Mouse (Mus musculus): ENCODE results near the gene Nsl1. TPM values are rescaled to one million over a fixed set of nuclear protein-coding genes. Genes with fewer than 3 reads are reported as not detected.
A peak's percentile ranks its signal among the peaks of the same experiment; 100 is the strongest.

Nsl1 gene
- total RNA-seq, 2 experiments from 2014 or later: 0.66 to 1.1 TPM

DNA sequence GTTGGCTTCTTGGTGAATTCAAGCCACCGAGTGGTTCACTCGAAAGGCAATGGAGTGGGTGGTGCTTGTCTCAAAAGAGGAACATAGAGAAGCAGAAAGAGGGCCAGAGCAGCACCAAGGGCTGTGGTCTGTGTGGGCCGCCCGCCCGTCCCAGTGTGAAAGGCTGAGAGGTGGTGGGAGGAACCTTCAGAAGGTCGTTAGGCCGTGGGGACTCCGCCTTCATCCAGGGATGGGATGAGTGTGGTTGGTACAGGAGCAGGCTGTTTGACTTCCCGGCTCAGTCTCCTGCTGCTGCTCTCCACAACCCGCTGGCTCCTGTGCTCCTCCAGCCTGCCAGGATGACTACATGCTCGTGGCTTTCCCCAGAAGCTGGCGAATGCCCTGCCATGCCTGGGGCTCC, 22.8 kb downstream of the Nsl1 start:
- no peak for DNase-seq
- intact Hi-C loops (cut with DNase I; ENCODE audit: low total_unique reads): loop anchor here (10.0 kb wide), 1 partner anchor 199 kb away; no protein-coding TSS in a partner anchor

DNA sequence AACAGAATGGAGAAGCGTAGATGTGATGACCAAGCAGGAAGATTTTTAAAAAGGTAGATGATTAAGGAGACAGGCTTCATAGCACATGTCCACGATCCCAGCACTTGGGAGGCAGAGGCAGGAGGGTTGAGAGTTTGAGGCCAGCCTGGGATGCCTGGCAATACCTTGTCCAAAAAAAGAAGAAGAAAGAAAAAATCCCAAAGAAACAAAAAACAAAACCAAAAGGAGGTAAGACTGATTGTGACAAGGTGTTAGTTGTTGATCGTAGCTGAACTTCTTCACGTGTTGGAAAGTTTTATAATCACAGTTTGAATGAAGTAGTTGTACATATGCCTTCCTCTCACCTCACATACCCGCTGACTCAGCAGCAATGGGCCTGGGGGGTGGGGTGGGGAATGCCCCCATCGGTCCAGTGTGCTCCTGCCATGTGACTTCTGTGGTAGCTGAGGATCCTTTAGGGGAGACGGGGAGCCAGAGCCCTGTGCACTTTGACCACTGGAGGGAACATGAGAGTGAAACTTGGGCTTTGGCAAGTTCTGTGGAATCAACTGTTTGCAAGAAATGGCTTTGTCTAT, 23.6 kb downstream of the Nsl1 start:
- no peak for DNase-seq
- intact Hi-C loops (cut with DNase I; ENCODE audit: low total_unique reads): loop anchor here (10.0 kb wide), 1 partner anchor 198 kb away; no protein-coding TSS in a partner anchor

DNA sequence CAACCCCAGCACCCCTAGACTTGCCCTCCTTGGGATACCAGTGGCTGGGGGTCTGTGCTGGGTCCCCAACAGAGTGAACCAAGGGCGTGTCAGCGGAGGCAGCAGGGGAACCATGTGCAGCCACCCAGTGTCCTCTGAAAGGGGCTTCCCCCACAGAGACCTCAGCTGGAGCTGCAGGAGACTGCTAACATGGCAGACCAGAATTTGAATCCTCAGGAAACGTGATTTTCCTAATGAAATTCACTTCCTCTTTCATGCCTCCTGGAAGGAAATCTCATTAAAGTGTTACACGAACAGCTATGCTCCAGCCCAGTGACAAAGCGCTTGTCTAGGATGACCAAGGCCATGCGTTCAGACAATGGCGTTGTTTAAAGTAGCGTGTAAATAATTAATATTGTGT, 24.1 kb downstream of the Nsl1 start:
- intact Hi-C loops (cut with DNase I; ENCODE audit: low total_unique reads): loop anchor here (10.0 kb wide), 1 partner anchor 198 kb away; no protein-coding TSS in a partner anchor
- no peak for DNase-seq

DNA sequence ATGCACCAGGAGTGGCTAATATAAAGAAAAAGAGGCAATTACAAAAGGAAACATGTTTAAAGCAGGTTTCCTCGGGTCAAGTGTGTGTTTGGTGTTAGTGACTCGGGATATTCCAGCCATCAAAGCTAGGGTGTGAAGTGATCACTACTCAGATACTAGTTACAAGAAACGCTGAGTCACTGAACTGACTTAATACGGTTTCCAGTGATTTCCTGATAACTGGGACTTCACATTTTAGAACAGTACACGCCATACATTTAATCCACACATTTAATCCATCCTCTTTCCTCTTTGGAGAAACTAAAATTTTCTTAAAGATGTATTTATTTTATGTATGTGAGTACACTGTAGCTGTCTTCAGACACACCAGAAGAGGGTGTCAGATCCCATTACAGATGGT, 25.1 kb downstream of the Nsl1 start:
- intact Hi-C loops (cut with DNase I; ENCODE audit: low total_unique reads): loop anchor here (10.0 kb wide), 1 partner anchor 197 kb away; no protein-coding TSS in a partner anchor
- no peak for DNase-seq

DNA sequence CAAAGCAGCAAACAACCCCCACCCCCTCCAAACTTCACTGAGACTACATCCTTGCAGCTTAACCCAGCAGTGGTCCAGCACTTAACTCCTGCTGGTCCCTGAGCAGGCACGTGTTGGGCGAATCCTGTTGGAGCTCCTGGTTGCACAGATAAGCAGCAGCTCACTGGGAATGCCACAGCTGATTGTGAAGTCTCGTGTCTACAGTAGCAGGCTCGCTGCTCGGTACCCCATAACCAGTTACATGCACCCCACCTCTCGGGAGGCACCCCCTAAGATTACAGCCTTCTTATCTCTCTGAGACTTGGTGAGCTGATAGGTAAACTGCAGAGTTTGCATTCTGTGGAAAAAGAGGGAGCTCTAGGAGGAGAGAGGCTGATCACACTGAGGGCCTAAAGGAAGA, 26.5 kb downstream of the Nsl1 start:
- DNase-seq: no peak
- intact Hi-C loops (cut with DNase I; ENCODE audit: low total_unique reads): loop anchor here (10.0 kb wide), 1 partner anchor 195 kb away; no protein-coding TSS in a partner anchor

DNA sequence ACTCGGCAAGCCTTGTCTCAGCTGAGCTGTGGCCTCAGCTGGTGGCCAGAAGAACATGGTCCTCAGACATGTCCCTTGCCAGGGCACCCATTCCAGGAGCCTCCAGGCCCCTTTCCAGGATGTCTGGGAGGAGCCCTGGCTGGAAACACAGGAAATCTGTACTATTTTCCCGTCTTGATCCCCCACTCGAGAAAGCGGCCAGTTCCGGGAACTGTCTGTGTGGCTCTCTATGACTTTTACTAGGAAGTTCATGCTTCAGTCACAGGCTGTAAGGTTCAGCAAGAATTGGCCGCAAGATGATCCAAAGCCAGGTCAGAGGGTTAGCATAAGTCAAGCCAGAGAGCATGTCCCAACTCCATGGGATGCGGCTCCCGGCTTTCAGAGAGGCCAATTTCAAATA, 29.2 kb downstream of the Nsl1 start:
- intact Hi-C loops (cut with DNase I; ENCODE audit: low total_unique reads): no loop called here
- no peak for DNase-seq

DNA sequence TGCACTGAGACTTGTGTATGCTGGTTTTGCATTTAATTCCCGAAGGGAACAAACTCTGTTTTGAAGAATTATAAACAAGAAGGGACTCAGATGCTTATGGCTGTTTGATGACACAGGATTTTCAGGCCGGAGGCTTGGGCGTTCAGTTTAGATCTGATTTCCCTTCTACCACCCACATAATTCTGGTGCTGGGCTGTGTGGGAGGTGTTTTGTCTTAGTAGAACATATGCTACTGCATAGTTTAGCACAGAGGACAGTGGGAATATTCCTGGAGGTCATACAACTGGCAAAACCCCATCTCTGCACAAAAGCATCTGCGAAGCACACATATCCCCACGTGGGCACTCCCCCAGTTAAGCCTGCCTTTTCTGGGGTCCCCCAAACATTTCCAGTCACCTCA, 30.8 kb downstream of the Nsl1 start:
- intact Hi-C loops (cut with DNase I; ENCODE audit: low total_unique reads): no loop called here
- DNase-seq: no peak

DNA sequence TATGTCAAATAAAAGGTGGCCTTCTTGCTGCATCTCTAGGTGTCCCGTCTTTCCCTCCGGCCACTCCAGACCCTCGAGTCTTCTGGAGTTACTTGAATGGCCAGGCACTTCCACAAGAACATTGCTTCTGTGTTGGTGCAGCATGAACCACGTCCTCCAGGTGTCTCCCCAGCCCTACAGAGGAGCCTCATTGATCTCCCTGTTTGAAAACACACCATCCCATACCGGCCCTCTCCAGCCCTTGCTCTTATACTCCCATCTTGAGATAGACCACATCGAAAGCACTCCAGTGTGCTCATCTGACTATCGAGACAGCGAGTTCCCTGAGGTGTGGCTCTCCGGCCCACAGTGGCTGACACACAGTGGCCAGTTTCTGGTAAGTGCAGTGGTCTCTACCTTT, 32.2 kb downstream of the Nsl1 start:
- no peak for DNase-seq
- intact Hi-C loops (cut with DNase I; ENCODE audit: low total_unique reads): no loop called here

DNA sequence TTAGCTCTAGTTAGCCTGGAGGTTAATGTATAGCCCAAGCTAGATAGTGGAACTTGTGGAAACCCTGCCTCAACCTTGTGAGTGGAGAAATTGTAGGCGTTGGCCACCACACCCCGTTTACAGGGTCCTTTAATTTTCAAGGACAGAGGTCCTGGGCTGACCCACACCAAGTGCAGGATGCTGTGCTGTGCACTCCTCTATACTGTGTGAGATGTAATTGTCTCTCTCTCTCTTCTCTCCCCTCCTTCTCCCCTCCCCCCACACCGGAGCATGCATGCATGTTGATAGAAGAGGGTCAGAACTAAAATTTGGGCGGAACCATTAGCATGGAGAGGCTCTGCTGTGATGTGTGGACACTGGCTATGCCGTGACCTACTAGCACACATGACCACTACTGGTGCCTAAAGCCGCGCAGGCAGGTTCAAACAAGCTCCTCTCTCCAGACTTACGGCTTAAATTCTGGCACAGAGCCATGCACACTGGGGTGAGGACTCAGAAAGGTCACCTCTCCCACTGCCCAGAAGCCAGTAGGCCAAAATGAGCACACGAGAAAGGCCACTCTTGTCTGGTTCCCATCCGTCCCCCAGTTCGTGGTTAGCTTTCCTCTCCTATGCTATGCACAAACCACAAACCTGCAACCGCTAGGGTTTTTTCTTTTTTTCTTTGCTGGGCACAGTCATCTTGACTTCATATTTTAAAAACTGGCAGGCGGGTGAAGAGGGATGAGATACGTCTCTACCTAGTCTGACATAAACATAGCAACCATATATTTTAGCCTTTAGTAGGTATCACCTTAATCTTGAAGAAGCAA, 34.3 kb downstream of the Nsl1 start:
- intact Hi-C loops (cut with DNase I; ENCODE audit: low total_unique reads): no loop called here
- DNase-seq: no peak

DNA sequence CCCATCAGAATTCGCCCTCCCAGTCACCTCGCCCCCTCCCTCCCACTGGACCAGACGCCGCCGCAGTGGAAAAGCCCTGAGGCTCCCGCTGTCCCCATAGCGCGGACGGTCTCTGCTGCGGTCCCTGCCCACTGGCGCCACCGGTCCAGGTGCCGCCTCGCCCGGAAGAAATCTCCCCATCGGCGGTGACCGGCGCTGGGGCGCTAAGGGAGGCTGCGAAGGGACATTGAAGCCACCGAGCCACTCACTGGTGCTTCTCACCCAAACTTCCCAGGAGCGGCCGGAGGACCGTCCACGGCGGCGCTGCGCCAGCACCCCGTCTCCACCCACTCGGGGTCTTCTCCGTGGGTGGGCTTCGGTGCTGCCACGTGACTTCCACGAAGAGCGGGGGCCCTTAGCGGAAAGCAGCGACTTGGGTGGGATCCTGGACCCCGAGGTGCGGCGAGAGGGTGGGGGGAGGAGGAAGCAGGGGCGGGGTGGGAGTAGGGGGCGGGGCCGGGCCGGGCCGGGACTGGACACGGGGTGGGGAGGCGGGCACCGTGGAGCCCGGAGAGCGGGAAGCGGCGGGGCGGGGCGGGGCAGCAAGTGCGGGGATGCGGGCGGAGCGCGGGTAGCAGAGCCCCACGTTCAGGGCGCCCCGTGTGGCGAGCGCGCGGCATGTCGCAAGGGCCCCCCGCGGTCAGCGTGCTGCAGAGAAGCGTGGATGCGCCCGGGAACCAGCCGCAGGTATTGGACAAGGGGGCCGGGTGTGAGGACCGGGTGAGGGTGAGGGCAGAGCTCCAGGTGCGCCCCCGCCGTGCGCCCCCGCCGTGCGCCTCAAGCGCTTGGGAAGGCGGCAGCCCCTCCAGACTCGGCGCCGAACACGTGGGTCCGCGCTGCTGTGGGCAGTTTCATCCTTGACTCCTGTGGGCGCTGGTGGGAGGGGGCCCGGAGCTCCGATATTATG, 35.3 kb downstream of the Nsl1 start, which contains the start of gene Batf3:
Gene Batf3 (plus strand): TSS at position 46 of the 946 bp plus-strand sequence.
- intact Hi-C loops (cut with DNase I; ENCODE audit: low total_unique reads): no loop called here
- peak; percentile 64 for DNase-seq

DNA sequence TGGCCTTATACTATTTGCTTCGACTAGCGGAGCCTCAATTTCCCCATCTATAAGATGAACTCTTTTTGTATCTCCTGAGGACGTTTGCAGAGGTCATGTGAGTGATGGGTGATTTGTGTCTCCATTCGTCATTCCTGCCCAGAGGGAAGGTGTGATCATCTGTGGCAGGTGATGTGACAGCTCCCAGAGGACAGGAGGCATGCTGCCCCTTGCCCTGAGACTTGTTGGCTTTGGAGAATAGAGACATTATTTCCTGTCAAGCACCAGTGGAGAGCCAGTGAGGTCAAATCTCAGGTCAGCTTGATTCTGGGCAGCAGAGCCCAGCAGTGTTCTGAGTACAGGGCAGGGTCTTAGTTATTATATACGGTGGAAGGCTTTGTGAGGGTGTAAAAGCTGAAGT, 36.3 kb downstream of the Nsl1 start:
- no peak for DNase-seq
- intact Hi-C loops (cut with DNase I; ENCODE audit: low total_unique reads): no loop called here

DNA sequence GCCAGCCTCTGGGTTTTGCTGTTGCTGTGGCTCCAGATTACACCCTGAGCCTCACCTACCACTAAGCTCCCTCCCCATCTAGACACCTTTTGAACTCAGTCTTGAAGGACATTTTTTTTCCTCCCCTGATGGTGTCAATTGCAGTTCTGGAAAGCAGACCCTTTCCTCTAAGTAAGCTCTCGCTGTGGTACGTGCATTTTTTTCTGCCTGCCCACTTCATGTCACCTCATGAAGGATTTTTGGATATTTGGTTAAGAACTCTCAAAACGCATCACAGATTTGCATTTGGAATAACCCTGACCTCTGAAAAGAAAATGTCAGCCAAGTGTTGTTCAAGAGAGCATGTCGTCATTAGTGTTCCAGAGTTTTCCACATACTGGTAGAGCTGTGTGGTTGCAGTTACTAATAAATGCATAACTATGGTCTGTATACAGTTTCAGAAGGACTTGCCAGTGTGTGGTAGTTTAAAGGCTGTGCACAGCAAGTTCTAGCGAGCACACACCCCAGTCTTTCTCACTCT, 37.0 kb downstream of the Nsl1 start:
- DNase-seq: no peak
- intact Hi-C loops (cut with DNase I; ENCODE audit: low total_unique reads): no loop called here

DNA sequence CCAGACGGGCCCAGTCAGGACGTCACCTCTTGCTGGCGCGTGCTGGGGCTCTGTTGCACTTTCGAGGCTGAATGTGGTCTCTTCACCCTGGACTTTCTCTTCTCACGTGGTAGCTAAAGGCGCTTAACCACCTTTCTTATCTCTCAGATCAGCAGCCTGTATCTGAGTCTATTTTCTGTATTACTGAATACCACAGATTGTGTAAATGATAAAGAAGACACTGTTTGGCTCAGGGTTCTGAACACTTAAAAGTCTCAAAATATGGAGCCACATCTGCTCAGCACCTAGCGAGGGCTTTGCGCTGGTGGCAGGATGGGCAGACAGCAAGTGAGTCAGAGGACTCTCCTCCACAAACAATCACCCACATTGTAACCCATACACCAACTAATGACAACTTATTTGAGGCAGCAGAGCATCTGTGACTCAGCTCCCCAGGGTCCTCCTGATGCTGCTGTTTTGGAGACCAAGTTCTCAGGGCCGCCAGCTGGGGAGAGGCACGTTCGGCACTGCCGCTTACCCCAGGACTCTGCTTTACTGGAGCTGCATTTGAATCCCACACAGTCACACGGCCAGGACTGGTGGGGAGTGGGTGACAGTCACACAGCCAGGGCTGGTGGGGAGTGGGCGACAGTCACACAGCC, 40.0 kb downstream of the Nsl1 start:
- no peak for DNase-seq
- intact Hi-C loops (cut with DNase I; ENCODE audit: low total_unique reads): no loop called here

DNA sequence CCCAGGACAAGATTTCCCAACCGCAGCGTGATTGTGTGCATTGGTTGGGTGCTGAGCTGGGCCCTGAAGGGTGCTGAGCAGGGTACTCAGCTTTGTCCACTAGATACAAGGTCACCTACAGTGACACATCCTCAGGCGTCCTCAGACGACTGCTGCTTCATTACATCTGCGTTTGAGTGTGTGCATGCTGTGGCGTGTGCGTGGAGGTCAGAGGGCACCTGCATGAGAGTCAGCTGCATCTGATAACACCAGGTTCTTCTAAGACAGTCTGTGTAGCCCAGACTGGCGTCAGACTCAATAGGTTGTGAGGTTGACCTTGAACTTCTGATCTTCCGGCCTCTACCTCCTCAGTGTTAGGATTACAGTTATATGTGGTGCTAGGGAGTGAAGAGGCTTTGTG, 42.4 kb downstream of the Nsl1 start:
- DNase-seq: no peak
- intact Hi-C loops (cut with DNase I; ENCODE audit: low total_unique reads): no loop called here

DNA sequence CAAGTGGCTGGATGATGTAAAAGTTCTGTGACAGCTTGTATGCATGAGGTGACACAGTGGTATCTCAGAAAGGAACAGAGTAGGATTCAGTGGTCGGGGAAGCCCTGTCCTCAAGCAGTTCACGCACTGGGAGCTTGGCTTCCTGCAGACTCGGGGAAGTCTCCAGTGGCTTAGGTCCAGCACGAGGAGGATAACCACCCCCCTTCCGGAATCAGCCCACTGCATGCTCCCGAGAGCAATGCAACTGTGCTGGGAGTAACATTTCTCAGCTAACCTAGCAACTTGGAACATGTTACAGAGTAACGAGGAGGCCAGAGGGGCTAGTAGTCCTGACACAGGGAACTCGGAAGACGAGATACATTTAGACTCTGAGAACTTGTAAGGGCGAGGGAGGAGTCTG, 44.5 kb downstream of the Nsl1 start:
- no peak for DNase-seq
- intact Hi-C loops (cut with DNase I; ENCODE audit: low total_unique reads): no loop called here

DNA sequence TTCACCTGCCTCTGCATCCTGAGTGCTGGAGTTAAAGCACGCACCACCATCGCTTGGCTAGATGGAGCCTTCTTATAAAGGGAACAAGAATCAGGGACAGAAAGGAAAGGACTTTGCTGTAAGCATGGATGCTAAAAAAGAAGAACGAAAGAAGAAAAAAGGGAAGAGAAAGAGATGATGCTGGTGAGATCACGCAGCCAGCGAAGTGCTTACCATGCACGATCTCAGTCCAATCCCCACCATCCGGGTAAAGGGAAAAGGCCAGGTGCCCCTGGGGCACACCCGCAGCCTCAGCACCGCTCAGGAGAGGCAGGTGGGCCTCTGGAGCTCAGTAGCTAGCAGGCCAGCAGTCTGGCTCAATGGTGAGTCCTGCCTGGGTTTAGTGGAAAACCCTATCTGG, 47.1 kb downstream of the Nsl1 start:
- DNase-seq: no peak
- intact Hi-C loops (cut with DNase I; ENCODE audit: low total_unique reads): no loop called here

DNA sequence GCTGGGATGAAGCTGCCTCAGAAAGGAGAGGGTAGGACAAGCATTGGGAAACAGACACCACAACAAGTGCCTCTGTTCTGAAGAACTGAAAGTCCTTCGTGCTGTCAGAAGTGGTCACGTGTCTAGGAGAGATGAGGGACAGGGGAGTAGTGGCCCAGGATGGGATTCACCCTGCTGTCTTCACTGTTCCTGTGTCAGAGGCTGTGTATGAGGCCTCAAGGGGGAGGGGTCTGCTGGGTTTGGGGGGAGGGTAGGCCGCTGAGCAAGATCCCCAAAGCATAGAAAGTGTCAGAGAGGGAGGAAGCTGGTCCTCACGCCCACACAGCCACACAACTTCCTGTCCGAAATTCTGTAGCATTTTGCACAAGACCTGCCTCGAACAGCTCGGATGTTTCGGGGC, 48.3 kb downstream of the Nsl1 start:
- DNase-seq: no peak
- intact Hi-C loops (cut with DNase I; ENCODE audit: low total_unique reads): no loop called here

DNA sequence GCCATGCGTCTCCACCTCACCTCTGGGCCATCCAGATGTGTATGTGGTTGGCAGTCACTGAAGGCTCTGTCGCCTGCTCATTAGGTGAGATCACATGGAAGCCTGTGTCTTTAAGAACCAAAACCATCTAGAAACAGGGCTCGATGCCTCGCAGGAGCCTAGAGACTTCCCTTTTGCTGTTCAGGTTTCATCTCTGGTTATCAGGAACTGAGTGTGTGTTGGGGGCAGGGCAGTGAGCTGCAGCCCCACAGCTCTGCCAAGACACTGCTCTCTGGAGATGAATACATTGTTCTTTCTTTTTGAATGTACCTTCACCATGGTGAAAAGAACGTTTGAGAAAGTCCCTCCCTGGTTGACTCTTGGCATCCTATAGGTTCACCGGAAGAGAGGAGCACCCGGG, 52.1 kb downstream of the Nsl1 start:
- DNase-seq: no peak
- intact Hi-C loops (cut with DNase I; ENCODE audit: low total_unique reads): no loop called here

DNA sequence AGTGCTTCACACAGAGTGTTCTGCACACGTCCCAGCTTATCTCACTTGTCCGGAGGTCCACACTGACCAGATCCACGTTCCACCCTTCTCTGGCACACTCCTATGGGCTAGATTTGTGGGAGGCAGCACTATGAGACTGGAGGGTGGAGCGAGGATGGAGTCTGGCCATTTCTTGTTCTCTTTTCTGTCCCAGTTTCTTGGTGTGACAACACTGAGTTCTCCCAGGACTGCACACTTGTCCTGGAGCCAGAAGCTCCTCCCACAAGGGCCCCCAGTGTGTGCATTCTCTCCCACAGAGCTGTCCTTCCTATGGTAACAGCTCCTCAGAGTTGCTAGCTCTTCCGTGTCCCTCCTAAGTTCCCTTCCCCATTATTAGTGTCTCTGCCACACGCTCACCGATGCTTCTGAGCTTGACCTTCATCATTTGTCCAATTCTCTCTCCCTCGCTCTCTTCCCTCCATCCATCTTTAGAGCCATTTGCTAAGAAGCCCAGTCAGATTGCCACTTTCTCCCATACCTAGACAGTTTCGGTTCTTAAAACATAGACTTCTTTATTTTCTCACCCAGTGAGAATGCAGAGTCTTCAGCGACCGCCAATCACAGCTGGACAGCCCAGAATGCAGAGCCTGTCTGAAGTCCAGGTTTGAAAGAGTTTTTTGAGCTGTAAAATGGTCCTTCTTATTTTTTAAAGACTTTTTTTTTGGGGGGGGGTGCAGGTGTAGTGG, 52.9 kb downstream of the Nsl1 start:
- intact Hi-C loops (cut with DNase I; ENCODE audit: low total_unique reads): no loop called here
- DNase-seq: no peak

All from gastrocnemius, postnatal 14 days (tissue).